Mouse (Mus musculus): ENCODE data around the gene Arap1. TPM values are rescaled to one million over a fixed set of nuclear protein-coding genes. Genes with fewer than 3 reads are reported as not detected.

The Arap1 gene
- polyA plus RNA-seq, 1 experiment from 2014 or later, result 11.4 TPM

GRCm38 (mm10) chr7:101330074-101330840 lies 17.6 kb upstream of the Arap1 start:
- ATAC-seq, result no peak
- WGBS, result 74% methylated on average over 10 of the region's 10 CpGs

GRCm38 (mm10) chr7:101330841-101331173 lies 17.1 kb upstream of the Arap1 start:
- WGBS, result 85% methylated on average over 4 of the region's 4 CpGs
- Histone ChIP-seq H3K4me1 (ENCODE audit: control insufficient read depth, insufficient read depth, low read length) (peaks cover 11% of the 10 kb centered on the region), H3K4me3 (ENCODE audit: low read depth, low read length) (no peak overlapping the region), H3K27me3 (ENCODE audit: control insufficient read depth, insufficient read depth, low read depth, low read length) (no peaks in the 10 kb centered on the region), H3K27ac (ENCODE audit: low read length) (no peak overlapping the region), H3K36me3 (ENCODE audit: control insufficient read depth, insufficient read depth, low read length) (no peaks in the 10 kb centered on the region), H3K4me2 (ENCODE audit: low read length) (no peak overlapping the region), H3K9me3 (replicated peaks; ENCODE audit: control insufficient read depth, low read length, poor library complexity, severe bottlenecking) (no peaks in the 10 kb centered on the region), H3K9ac (ENCODE audit: low read depth, low read length) (no peak overlapping the region)
- ATAC-seq, result no peak

More at GRCm38 (mm10) chr7:101330074-101330840, 17.6 kb upstream of the Arap1 start:
- Histone ChIP-seq H3K36me3 (ENCODE audit: control insufficient read depth, insufficient read depth, low read length) (no peaks in the 10 kb centered on the region), H3K4me3 (ENCODE audit: low read depth, low read length) (no peak overlapping the region), H3K9me3 (replicated peaks; ENCODE audit: control insufficient read depth, low read length, poor library complexity, severe bottlenecking) (no peaks in the 10 kb centered on the region), H3K27me3 (ENCODE audit: control insufficient read depth, insufficient read depth, low read depth, low read length) (no peaks in the 10 kb centered on the region), H3K27ac (ENCODE audit: low read length) (no peak overlapping the region), H3K4me1 (ENCODE audit: control insufficient read depth, insufficient read depth, low read length) (peaks cover 11% of the 10 kb centered on the region), H3K9ac (ENCODE audit: low read depth, low read length) (no peak overlapping the region), H3K4me2 (ENCODE audit: low read length) (no peak overlapping the region)

- Histone ChIP-seq H3K27ac (ENCODE audit: low read length) (no peak overlapping the region), H3K4me2 (ENCODE audit: low read length) (no peak overlapping the region), H3K4me3 (ENCODE audit: low read depth, low read length) (no peak overlapping the region), H3K9me3 (replicated peaks; ENCODE audit: control insufficient read depth, low read length, poor library complexity, severe bottlenecking) (no peaks in the 10 kb centered on the region), H3K27me3 (ENCODE audit: control insufficient read depth, insufficient read depth, low read depth, low read length) (no peaks in the 10 kb centered on the region), H3K4me1 (ENCODE audit: control insufficient read depth, insufficient read depth, low read length) (peaks cover 11% of the 10 kb centered on the region), H3K36me3 (ENCODE audit: control insufficient read depth, insufficient read depth, low read length) (no peaks in the 10 kb centered on the region), H3K9ac (ENCODE audit: low read depth, low read length) (no peak overlapping the region)
- 79% methylated on average over 5 of the region's 5 CpGs for WGBS
- no peak for ATAC-seq
Observed at GRCm38 (mm10) chr7:101332045-101332831, 15.6 kb upstream of the Arap1 start.

GRCm38 (mm10) chr7:101335228-101335627 lies 12.6 kb upstream of the Arap1 start:
- Histone ChIP-seq H3K27ac (ENCODE audit: low read length) (no peak overlapping the region), H3K4me1 (ENCODE audit: control insufficient read depth, insufficient read depth, low read length) (no peaks in the 10 kb centered on the region), H3K9ac (ENCODE audit: low read depth, low read length) (no peak overlapping the region), H3K4me3 (ENCODE audit: low read depth, low read length) (no peak overlapping the region), H3K36me3 (ENCODE audit: control insufficient read depth, insufficient read depth, low read length) (no peaks in the 10 kb centered on the region), H3K27me3 (ENCODE audit: control insufficient read depth, insufficient read depth, low read depth, low read length) (no peaks in the 10 kb centered on the region), H3K4me2 (ENCODE audit: low read length) (no peak overlapping the region), H3K9me3 (replicated peaks; ENCODE audit: control insufficient read depth, low read length, poor library complexity, severe bottlenecking) (no peaks in the 10 kb centered on the region)
- ATAC-seq, result no peak
- 100% methylated on average over 2 of the region's 2 CpGs for WGBS

- H3K4me3 ChIP-seq (ENCODE audit: low read depth, low read length), result no peak overlapping the region
- H3K4me2 ChIP-seq (ENCODE audit: low read length), result no peak overlapping the region
- 83% methylated on average over 3 of the region's 3 CpGs for WGBS
- H3K27ac ChIP-seq (ENCODE audit: low read length), result no peak overlapping the region
- H3K4me1 ChIP-seq (ENCODE audit: control insufficient read depth, insufficient read depth, low read length), result no peaks in the 10 kb centered on the region
- ATAC-seq, result no peak
- H3K9ac ChIP-seq (ENCODE audit: low read depth, low read length), result no peak overlapping the region
- H3K27me3 ChIP-seq (ENCODE audit: control insufficient read depth, insufficient read depth, low read depth, low read length), result no peaks in the 10 kb centered on the region
- no peaks in the 10 kb centered on the region for H3K9me3 ChIP-seq (replicated peaks; ENCODE audit: control insufficient read depth, low read length, poor library complexity, severe bottlenecking)
- no peaks in the 10 kb centered on the region for H3K36me3 ChIP-seq (ENCODE audit: control insufficient read depth, insufficient read depth, low read length)
Observed at GRCm38 (mm10) chr7:101336686-101337085, 11.2 kb upstream of the Arap1 start.

GRCm38 (mm10) chr7:101337401-101337800 lies 10.5 kb upstream of the Arap1 start:
- 90% methylated on average over 3 of the region's 3 CpGs for WGBS
- H3K36me3 ChIP-seq (ENCODE audit: control insufficient read depth, insufficient read depth, low read length), result no peaks in the 10 kb centered on the region
- H3K9me3 ChIP-seq (replicated peaks; ENCODE audit: control insufficient read depth, low read length, poor library complexity, severe bottlenecking), result no peaks in the 10 kb centered on the region
- no peak overlapping the region for H3K9ac ChIP-seq (ENCODE audit: low read depth, low read length)
- H3K4me1 ChIP-seq (ENCODE audit: control insufficient read depth, insufficient read depth, low read length), result no peaks in the 10 kb centered on the region
- H3K27me3 ChIP-seq (ENCODE audit: control insufficient read depth, insufficient read depth, low read depth, low read length), result no peaks in the 10 kb centered on the region
- H3K4me2 ChIP-seq (ENCODE audit: low read length), result no peak overlapping the region
- H3K27ac ChIP-seq (ENCODE audit: low read length), result no peak overlapping the region
- ATAC-seq, result no peak
- no peak overlapping the region for H3K4me3 ChIP-seq (ENCODE audit: low read depth, low read length)

GRCm38 (mm10) chr7:101341405-101341804 lies 6.5 kb upstream of the Arap1 start:
- ATAC-seq, result no peak
- Histone ChIP-seq H3K9ac (ENCODE audit: low read depth, low read length) (no peak overlapping the region), H3K4me2 (ENCODE audit: low read length) (no peak overlapping the region), H3K27me3 (ENCODE audit: control insufficient read depth, insufficient read depth, low read depth, low read length) (no peaks in the 10 kb centered on the region), H3K4me1 (ENCODE audit: control insufficient read depth, insufficient read depth, low read length) (no peaks in the 10 kb centered on the region), H3K27ac (ENCODE audit: low read length) (no peak overlapping the region), H3K4me3 (ENCODE audit: low read depth, low read length) (no peak overlapping the region), H3K36me3 (ENCODE audit: control insufficient read depth, insufficient read depth, low read length) (no peaks in the 10 kb centered on the region), H3K9me3 (replicated peaks; ENCODE audit: control insufficient read depth, low read length, poor library complexity, severe bottlenecking) (no peaks in the 10 kb centered on the region)
- WGBS, result 69% methylated on average over 6 of the region's 6 CpGs

- WGBS, result 84% methylated on average over 7 of the region's 7 CpGs
- no peaks in the 10 kb centered on the region for H3K9me3 ChIP-seq (replicated peaks; ENCODE audit: control insufficient read depth, low read length, poor library complexity, severe bottlenecking)
- no peak overlapping the region for H3K9ac ChIP-seq (ENCODE audit: low read depth, low read length)
- H3K36me3 ChIP-seq (ENCODE audit: control insufficient read depth, insufficient read depth, low read length), result no peaks in the 10 kb centered on the region
- peaks cover 5% of the 10 kb centered on the region for H3K4me1 ChIP-seq (ENCODE audit: control insufficient read depth, insufficient read depth, low read length)
- H3K4me3 ChIP-seq (ENCODE audit: low read depth, low read length), result no peak overlapping the region
- H3K27ac ChIP-seq (ENCODE audit: low read length), result no peak overlapping the region
- ATAC-seq, result no peak
- no peak overlapping the region for H3K4me2 ChIP-seq (ENCODE audit: low read length)
- H3K27me3 ChIP-seq (ENCODE audit: control insufficient read depth, insufficient read depth, low read depth, low read length), result no peaks in the 10 kb centered on the region
Observed at GRCm38 (mm10) chr7:101343135-101343534, 4.7 kb upstream of the Arap1 start.

- no peak for ATAC-seq
Observed at GRCm38 (mm10) chr7:101344892-101345291, 3.0 kb upstream of the Arap1 start.

More at GRCm38 (mm10) chr7:101344892-101345291, 3.0 kb upstream of the Arap1 start:
- H3K36me3 ChIP-seq (ENCODE audit: control insufficient read depth, insufficient read depth, low read length), result no peaks in the 10 kb centered on the region
- 0 out of 2 replicates have a peak, but pooled peaks cover 1% of the 10 kb centered on the region for H3K27me3 ChIP-seq (ENCODE audit: control insufficient read depth, insufficient read depth, low read depth, low read length)
- no peak overlapping the region for H3K27ac ChIP-seq (ENCODE audit: low read length)
- H3K4me2 ChIP-seq (ENCODE audit: low read length), result no peak overlapping the region
- no peak overlapping the region for H3K4me3 ChIP-seq (ENCODE audit: low read depth, low read length)
- H3K4me1 ChIP-seq (ENCODE audit: control insufficient read depth, insufficient read depth, low read length), result peaks cover 7% of the 10 kb centered on the region
- WGBS, result 76% methylated on average over 4 of the region's 4 CpGs
- H3K9me3 ChIP-seq (replicated peaks; ENCODE audit: control insufficient read depth, low read length, poor library complexity, severe bottlenecking), result no peaks in the 10 kb centered on the region
- no peak overlapping the region for H3K9ac ChIP-seq (ENCODE audit: low read depth, low read length)

Measured in midbrain, embryonic 16.5 days (tissue).